Mouse (Mus musculus): Measurements from ENCODE around the gene Cfap20. TPM values are rescaled to one million over a fixed set of nuclear protein-coding genes. Genes with fewer than 3 reads are reported as not detected.

The Cfap20 gene
- total RNA-seq (2023): 66.6 TPM

DNA sequence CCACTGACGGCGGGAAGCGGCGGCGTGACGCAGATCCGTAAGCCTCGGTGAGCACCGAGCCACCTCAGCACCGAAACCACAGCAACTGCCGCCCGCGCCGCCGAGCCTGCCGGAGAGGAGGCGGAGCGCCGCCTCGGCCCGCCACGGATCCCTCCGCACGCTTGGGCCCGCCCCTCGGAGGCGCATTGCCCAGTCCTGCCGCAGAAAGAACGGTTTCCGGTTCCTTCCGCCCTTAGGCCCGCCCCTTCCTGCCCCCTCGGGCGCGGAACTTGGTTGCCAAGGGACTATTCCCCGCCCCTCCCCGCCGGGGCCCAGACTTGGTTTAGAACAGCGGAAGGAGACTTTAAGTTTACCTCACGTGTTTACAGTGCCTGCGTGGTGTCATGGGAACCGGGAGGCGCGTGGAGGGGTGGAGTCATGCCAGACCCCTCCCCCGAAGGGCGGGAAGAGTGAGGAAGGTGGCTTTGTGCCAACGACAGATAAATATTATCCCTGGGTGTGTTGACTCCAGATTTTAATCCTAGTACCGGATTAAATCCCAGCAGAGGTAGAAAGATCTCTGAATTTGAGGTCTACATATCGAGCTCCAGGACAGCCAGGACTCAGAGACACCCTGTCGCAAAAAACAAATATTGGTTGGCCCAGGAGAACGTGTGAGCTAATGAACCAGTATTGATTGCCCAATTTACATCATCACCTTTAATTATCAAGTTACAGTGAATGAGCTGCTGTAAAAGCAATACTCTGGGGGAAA lies at the start of gene Cfap20:
Gene Cfap20 (minus strand): TSS at position 184 of the 754 bp plus-strand sequence.

Other genes with a start within 250 kb of the Cfap20 start
- 4.4 TPM for gene Kifc3, start 232.1 kb downstream of the Cfap20 start, total RNA-seq (2023)
- not detected for gene Cngb1, start 128.3 kb downstream of the Cfap20 start, total RNA-seq (2023)
- gene Tepp, start 124.3 kb downstream of the Cfap20 start, total RNA-seq (2023): not detected
- 18.7 TPM for gene Zfp319, start 102.9 kb downstream of the Cfap20 start, total RNA-seq (2023)
- 25.6 TPM for gene Usb1, start 102.6 kb downstream of the Cfap20 start, total RNA-seq (2023)
- 3.3 TPM for gene Mmp15, start 82.6 kb downstream of the Cfap20 start, total RNA-seq (2023)
- gene Csnk2a2, start 55.2 kb upstream of the Cfap20 start, total RNA-seq (2023): 67.1 TPM
- not detected for gene Ccdc113, start 99.2 kb upstream of the Cfap20 start, total RNA-seq (2023)
- not detected for gene Prss54, start 141.5 kb upstream of the Cfap20 start, total RNA-seq (2023)
- gene Gins3, start 198.6 kb upstream of the Cfap20 start, total RNA-seq (2023): 4.1 TPM
- 0.98 TPM for gene Ndrg4, start 242.1 kb upstream of the Cfap20 start, total RNA-seq (2023)

Data from CD4-positive naive resting alpha-beta T cell, adult 57 days (primary cell).